Mouse (Mus musculus) liver, adult 10 weeks (tissue): ENCODE measurements around the gene Scgb2b17. TPM values are rescaled to one million over a fixed set of nuclear protein-coding genes. Genes with fewer than 3 reads are reported as not detected.

Source experiments
- polyA plus RNA-seq: library from polyadenylated mRNA; stranded (reverse); fragments of 350-450 nt; fragmentation: Illumina TruSeq; extraction: RNeasy Lipid Tissue Mini Kit (QIAGEN cat#74804); gene quantifications from one replicate; pipeline ENCODE4 v1.2.3, GENCODE M21; 2014; ENCODE audit warnings: low read depth, low replicate concordance

Gene Scgb2b17
- not detected for polyA plus RNA-seq

DNA sequence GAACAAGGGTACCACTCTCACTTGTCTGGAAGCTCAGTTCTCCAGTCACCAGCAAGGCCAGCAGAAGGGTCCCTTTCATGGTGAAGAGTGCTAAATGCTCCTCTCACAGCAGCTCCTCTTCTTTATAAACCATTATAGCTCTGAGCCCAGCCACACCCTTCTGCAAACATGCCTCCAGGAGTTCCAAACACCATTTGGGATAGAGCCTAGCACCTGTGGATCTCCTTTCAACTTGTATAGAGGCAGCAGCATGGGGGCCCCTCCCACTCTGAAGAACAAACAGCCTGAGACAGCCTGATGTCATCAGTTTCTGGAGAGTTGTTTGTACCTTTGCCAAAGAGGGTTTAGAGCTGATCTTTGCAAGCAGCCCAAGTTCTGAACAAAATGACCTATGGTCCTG is at the start of gene Scgb2b17:
Gene Scgb2b17, minus strand, starts transcription at position 101 of the 400 bp plus-strand sequence.

DNA sequence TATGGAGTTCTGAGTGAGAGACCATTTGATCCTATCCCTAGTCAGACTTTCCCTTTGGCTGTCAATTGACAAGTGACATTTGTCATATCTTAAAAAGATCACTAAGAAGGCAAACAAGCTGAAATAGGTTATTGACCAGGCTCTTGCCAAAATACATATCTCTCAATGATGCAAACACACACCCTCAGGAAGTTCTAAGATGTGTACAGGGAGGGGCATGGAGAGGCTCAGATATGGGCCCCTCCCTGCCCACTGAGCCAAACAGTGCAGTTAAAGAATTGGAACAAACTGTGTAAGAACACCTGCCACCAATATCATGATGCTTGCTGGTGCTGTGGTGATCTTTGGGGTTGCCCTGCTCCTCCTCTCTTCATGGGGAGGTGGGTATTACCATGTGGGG is 6.8 kb upstream of the Scgb2b17 start, which contains the start of gene Scgb1b17:
Gene Scgb1b17, plus strand, starts transcription at position 301 of the 400 bp plus-strand sequence.

Other genes starting within 250 kb of the Scgb2b17 start
- not detected for gene Scgb2b15, start 226.9 kb downstream of the Scgb2b17 start, polyA plus RNA-seq
- not detected for gene Scgb1b15, start 220.0 kb downstream of the Scgb2b17 start, polyA plus RNA-seq
- gene Scgb1b17, start 6.9 kb upstream of the Scgb2b17 start, polyA plus RNA-seq: not detected
- not detected for gene Scgb2b18, start 117.3 kb upstream of the Scgb2b17 start, polyA plus RNA-seq
- gene Scgb1b18, start 129.0 kb upstream of the Scgb2b17 start, polyA plus RNA-seq: not detected
- not detected for gene Scgb2b19, start 223.8 kb upstream of the Scgb2b17 start, polyA plus RNA-seq
- gene Scgb1b19, start 230.7 kb upstream of the Scgb2b17 start, polyA plus RNA-seq: not detected